Mouse (Mus musculus) forebrain, postnatal 0 days (tissue): ENCODE measurements around the gene Copz1. TPM values are rescaled to one million over a fixed set of nuclear protein-coding genes. Genes with fewer than 3 reads are reported as not detected.
"Not testable (repeated sequence)": the region's sequence is repeated elsewhere in the genome, so short reads cannot be mapped to it uniquely, and the experiment has no call there.

Source experiments
- ATAC-seq: fragments of 200-750 bp; cut with Nextera tagmentation; 2 replicates; pipeline ENCODE4 v1.8.0; 2017; ENCODE audit warnings: mild to moderate bottlenecking, moderate library complexity
- DNase-seq: peaks from one replicate; pipeline ENCODE4 v3.0.0-alpha.2; 2015
- H3K27ac ChIP-seq: fragments of 300-500 bp; sonication (generic); 2 replicates; pipeline ENCODE4 v1.5.1; 2014; ENCODE audit warnings: low read depth, mild to moderate bottlenecking, antibody characterized with exemption, low read length, moderate library complexity, mixed read lengths
- H3K27me3 ChIP-seq: fragments of 300-500 bp; sonication (generic); 2 replicates; pipeline ENCODE4 v1.6.1; 2014; ENCODE audit warnings: mild to moderate bottlenecking, low read length, mixed read lengths; ENCODE audit not compliant: insufficient read depth
- H3K36me3 ChIP-seq: fragments of 300-500 bp; sonication (generic); 2 replicates; pipeline ENCODE4 v1.6.1; 2014; ENCODE audit warnings: mild to moderate bottlenecking, moderate library complexity; ENCODE audit not compliant: insufficient read depth
- H3K4me1 ChIP-seq: fragments of 300-500 bp; sonication (generic); 2 replicates; pipeline ENCODE4 v1.6.1; 2014; ENCODE audit warnings: antibody characterized with exemption; ENCODE audit not compliant: insufficient read depth
- H3K4me2 ChIP-seq: fragments of 300-500 bp; sonication (generic); 2 replicates; pipeline ENCODE4 v1.6.1; 2014; ENCODE audit warnings: low read depth, mild to moderate bottlenecking, moderate library complexity
- H3K4me3 ChIP-seq: fragments of 300-500 bp; sonication (generic); 2 replicates; pipeline ENCODE4 v1.5.1; 2014; ENCODE audit warnings: low read depth, low read length, mixed read lengths
- H3K9ac ChIP-seq: fragments of 300-500 bp; sonication (generic); 2 replicates; pipeline ENCODE4 v1.6.1; 2014; ENCODE audit warnings: mild to moderate bottlenecking
- H3K9me3 ChIP-seq: fragments of 300-500 bp; sonication (generic); 2 replicates; pipeline ENCODE4 v1.6.1; 2016; ENCODE audit warnings: low read length
- CTCF ChIP-seq: sonication (generic); IDR thresholded peaks from 2 replicates; pipeline ENCODE4 v1.5.1; 2016; ENCODE audit warnings: antibody characterized with exemption, control low read depth, low read depth
- WGBS: fragments of 180-500 bp; shearing (Covaris S2); extraction: QIAGEN DNeasy Blood & Tissue Kit; methylation state at CpG from one replicate; pipeline ENCODE4 v1.1.7; 2014; 5-methylcytosine and 5-hydroxymethylcytosine counted together
- polyA plus RNA-seq: library from polyadenylated mRNA; unstranded; fragments of >200 nt; fragmentation: Nextera tagmentation; extraction: Ambion mirVana; gene quantifications from 2 replicates; pipeline ENCODE4 v1.2.1, GENCODE M21; 2015
- total RNA-seq: library from RNA; depleted of rRNA; stranded (reverse); fragments of >200 nt; gene quantifications from 2 replicates; pipeline ENCODE4 v1.2.3, GENCODE M21; 2014

The Copz1 gene
- total and polyA plus RNA-seq, 2 experiments from 2014 or later = 147 to 209 TPM

DNA sequence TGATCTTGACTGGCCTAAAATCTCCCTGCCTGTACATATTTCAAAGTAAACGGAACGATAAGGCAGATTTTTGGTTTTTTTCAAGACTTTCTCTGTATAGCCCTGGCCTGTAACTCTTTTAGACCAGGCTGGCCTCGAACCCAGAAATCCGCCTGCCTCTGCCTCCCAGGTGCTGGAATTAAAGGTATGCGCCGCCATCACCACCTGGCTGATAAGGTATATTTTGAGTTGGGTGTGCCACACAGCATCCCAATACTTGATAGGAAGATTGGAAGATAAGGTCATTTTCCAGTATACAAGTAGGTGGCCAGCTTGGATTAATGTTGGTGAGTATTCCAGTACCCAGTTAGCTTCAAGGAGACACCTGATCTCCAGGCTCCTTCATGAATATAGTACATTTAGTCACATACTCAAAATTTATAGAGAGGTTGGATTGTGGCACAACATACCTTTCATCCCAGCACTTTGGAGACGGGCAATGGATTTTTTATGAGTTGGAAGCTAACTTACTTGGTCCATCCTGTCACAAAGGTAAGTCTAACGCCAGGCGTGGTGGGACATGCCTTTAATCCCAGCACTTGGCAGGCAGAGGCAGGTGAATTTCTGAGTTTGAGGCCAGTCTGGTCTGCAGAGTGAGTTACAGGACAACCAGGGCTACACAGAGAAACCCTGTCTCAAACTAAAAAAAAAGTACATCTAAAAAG lies 25.3 kb upstream of the Copz1 start:
- WGBS = 90% methylated on average over 9 of the region's 9 CpGs
- TF ChIP-seq CTCF = no peak

DNA sequence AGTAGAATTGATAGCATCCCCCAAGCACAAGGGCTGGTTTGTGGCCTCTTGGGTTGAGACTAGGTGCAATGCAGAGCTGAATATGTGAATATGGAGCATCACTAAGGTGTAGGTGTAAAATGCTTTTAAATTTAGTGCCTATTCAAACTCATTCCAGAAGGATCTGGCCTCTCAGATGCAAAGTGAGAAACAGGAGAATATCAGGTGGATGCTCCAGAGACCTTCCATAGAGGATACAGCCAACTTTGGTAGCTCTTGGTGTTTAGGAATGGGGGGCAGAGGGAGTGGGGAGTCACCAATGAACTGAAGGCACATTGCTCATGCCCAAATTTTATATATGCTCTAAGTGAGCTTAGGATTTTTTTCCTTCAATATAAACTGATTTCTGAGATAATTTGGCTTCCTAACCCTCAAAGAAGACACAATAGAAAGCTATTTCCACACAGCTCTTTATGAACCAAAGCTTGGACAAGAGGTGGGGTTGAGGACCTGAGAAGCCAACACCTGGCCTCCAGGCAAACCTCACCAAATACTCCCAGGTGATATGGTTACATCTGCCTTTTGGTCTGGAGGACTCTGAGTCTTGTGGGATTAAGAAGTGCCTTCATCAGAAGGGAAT lies 24.6 kb upstream of the Copz1 start:
- Histone ChIP-seq H3K4me1 (peaks cover 8% of the 10 kb centered on the region; the same call in 1 of the 2 replicates), H3K27me3 (no peaks in the 10 kb centered on the region), H3K9ac (no peak overlapping the region), H3K27ac (no peak overlapping the region), H3K4me3 (no peak overlapping the region), H3K36me3 (peaks cover 54% of the 10 kb centered on the region), H3K4me2 (no peak overlapping the region), H3K9me3 (no peaks in the 10 kb centered on the region)
- no peak for TF ChIP-seq CTCF
- ATAC-seq (no peak), DNase-seq (no peak)

More for the DNA sequence above, 25.3 kb upstream of the Copz1 start:
- Histone ChIP-seq H3K36me3 (peaks cover 61% of the 10 kb centered on the region), H3K4me2 (no peak overlapping the region), H3K4me1 (peaks cover 14% of the 10 kb centered on the region), H3K27ac (no peak overlapping the region), H3K27me3 (no peaks in the 10 kb centered on the region), H3K9me3 (no peaks in the 10 kb centered on the region), H3K9ac (no peak overlapping the region), H3K4me3 (no peak overlapping the region)
- DNase-seq = no peak
- ATAC-seq = no peak

DNA sequence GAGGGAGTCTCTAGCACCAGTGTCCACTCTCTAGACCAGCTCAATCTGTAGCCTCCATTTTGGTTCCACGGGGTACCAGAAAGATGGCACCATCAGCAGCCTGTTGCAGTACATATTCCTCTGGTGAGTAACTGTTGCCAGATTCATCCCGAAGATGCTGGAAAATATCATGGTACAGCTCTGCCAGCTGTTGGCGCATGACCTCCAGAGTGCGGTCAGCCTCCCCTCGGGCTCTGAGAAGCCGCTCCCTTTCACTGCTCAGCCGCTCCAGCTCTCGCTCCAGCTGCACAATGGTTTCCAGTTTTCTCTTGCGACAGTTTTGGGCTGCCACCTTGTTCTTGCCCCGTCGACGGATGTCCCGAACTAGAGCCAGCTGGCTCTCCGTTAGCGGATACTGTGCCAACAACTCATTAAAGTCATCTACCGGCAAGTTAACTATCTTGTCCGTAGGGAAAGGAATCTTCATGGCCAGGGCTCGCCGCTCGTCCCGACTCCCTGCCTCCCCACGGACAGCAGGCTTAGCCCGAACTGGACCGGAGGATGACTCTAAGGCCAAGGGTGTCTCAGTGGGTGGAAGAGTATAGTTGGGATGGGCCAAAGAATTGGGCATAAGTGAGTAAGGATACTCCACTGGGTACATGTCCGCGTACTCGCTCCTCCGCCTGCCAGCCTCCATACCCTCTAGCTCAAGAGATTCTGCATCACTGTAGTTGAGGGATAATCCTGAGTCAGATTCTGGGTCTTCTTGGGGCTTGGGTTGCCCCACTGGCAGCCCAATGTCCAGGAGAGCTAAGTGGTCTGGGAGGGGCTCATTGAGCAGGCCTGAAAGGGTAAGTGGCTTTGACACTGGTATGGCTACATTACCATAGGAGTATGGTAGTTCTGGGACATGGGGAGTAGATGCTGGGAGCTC lies 23.9 kb upstream of the Copz1 start:
- DNase-seq = no peak
- Histone ChIP-seq H3K9me3 (no peaks in the 10 kb centered on the region), H3K9ac (no peak overlapping the region), H3K27ac (no peak overlapping the region), H3K27me3 (no peaks in the 10 kb centered on the region), H3K36me3 (peaks cover 47% of the 10 kb centered on the region), H3K4me3 (no peak overlapping the region), H3K4me1 (0 out of 2 replicates have a peak, but pooled peaks cover 3% of the 10 kb centered on the region), H3K4me2 (no peak overlapping the region)
- 71% methylated on average over 28 of the region's 28 CpGs for WGBS
- 0 out of 2 replicates have a peak, but pooled peaks have one; percentile 1 for TF ChIP-seq CTCF
- 0 out of 2 replicates have a peak, but pooled peaks have one; percentile 18 for ATAC-seq

DNA sequence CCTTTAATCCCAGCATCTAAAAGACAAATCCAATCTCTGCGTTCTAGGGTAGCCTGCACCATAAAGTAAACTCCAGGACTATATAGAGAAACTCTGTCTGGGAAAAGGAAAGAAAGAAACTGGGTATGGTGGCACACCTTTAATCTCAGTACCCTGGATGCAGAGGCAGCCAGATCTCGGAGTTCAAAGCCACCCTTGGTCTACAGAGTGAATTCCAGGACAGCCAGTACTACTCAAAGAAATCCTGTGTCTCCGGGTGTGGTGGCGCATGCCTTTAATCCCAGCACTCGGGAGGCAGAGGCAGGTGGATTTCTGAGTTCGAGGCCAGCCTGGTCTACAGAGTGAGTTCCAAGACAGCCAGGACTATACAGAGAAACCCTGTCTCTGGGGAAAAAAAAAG lies 23.0 kb upstream of the Copz1 start:
- not testable (repeated sequence) for H3K27ac ChIP-seq, H3K4me1 ChIP-seq, H3K9ac ChIP-seq, ATAC-seq, H3K27me3 ChIP-seq, H3K4me3 ChIP-seq, H3K4me2 ChIP-seq, DNase-seq, H3K9me3 ChIP-seq
- 88% methylated on average over 6 of the region's 6 CpGs for WGBS
- peaks cover 43% of the 10 kb centered on the region for H3K36me3 ChIP-seq

DNA sequence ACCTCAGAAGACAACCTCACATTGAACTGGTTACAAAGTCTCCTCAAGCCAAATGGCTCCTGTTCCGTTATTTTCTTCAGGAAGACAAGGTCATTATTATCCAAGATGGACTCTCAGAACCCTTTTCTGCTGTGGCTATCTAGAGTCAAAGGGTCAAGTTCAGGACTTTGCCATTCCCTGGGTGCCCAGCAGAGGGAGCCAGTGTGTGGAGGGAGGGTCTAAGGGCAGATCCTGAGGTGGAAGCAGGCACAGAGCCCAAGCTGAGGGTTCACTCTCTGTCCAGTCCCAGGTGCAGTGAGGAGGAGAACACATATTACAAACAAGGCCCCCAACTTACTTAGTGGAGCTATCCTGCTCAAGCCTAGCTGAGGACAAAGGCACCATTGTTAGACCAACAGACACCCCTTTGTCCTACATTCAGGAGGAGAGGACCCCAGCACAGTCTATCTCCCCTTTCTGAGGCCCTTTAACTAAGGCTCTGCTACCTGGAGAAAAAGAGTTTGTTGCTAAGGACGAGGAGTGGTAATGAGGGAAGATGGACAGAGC lies 22.2 kb upstream of the Copz1 start:
- H3K27ac ChIP-seq = no peak overlapping the region
- ATAC-seq (no peak), DNase-seq (no peak)
- peaks cover 9% of the 10 kb centered on the region; the same call in 1 of the 2 replicates for H3K27me3 ChIP-seq
- no peak overlapping the region for H3K4me3 ChIP-seq
- peaks cover 38% of the 10 kb centered on the region for H3K36me3 ChIP-seq
- H3K4me2 ChIP-seq = no peak overlapping the region
- no peak overlapping the region for H3K9ac ChIP-seq
- H3K4me1 ChIP-seq = peaks cover 4% of the 10 kb centered on the region; the same call in 1 of the 2 replicates
- 31% methylated on average over 2 of the region's 2 CpGs for WGBS
- TF ChIP-seq CTCF = peak; percentile 73
- H3K9me3 ChIP-seq = no peaks in the 10 kb centered on the region

DNA sequence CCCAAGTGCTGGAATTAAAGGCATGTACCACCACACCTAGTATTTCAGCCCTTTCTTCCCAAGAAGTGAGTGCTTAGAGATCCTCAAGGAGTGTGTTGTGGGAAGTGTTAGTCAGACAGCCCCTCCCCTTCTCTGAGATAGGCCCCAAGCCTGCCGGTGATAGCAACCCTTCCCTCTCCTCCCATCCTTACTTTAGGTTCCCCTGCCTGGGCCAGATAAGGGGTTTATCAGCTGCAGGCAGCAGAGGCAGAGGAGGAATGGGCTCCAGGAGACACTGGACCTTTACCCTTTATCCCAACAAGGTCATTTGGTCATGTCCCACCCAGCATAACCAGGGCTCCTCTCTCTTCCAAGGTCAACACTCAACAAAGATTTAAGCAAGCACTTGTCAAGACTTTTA lies 20.9 kb upstream of the Copz1 start:
- H3K27me3 ChIP-seq = peaks cover 12% of the 10 kb centered on the region; the same call in 1 of the 2 replicates
- ATAC-seq (no peak), DNase-seq (no peak)
- no peak for TF ChIP-seq CTCF
- H3K27ac ChIP-seq = no peak overlapping the region
- peaks cover 5% of the 10 kb centered on the region; the same call in 1 of the 2 replicates for H3K4me1 ChIP-seq
- no peak overlapping the region for H3K9ac ChIP-seq
- 71% methylated on average over 1 of the region's 1 CpGs for WGBS
- H3K9me3 ChIP-seq = no peaks in the 10 kb centered on the region
- no peak overlapping the region for H3K4me3 ChIP-seq
- H3K4me2 ChIP-seq = no peak overlapping the region
- peaks cover 28% of the 10 kb centered on the region for H3K36me3 ChIP-seq
